Mouse (Mus musculus) heart, postnatal 25 days (tissue): ENCODE results near the gene Cfdp1. TPM values are rescaled to one million over a fixed set of nuclear protein-coding genes. Genes with fewer than 3 reads are reported as not detected.

Source experiments
- DNase-seq: peaks from one replicate; pipeline ENCODE4 v3.0.0; 2022; ENCODE audit warnings: low spot score
- intact Hi-C: fragments of 180-260 bp; cut with DNase I; formaldehyde crosslinking; loops from one replicate; pipeline ENCODE4 v1.15.1; 2025
- total RNA-seq, 2 experiments: library from RNA; stranded (reverse); gene quantifications; 2 replicates each; pipeline ENCODE4 v1.2.3; 2021

Gene Cfdp1
- total RNA-seq, 2 experiments from 2014 or later, result 30.9 to 35.7 TPM

DNA sequence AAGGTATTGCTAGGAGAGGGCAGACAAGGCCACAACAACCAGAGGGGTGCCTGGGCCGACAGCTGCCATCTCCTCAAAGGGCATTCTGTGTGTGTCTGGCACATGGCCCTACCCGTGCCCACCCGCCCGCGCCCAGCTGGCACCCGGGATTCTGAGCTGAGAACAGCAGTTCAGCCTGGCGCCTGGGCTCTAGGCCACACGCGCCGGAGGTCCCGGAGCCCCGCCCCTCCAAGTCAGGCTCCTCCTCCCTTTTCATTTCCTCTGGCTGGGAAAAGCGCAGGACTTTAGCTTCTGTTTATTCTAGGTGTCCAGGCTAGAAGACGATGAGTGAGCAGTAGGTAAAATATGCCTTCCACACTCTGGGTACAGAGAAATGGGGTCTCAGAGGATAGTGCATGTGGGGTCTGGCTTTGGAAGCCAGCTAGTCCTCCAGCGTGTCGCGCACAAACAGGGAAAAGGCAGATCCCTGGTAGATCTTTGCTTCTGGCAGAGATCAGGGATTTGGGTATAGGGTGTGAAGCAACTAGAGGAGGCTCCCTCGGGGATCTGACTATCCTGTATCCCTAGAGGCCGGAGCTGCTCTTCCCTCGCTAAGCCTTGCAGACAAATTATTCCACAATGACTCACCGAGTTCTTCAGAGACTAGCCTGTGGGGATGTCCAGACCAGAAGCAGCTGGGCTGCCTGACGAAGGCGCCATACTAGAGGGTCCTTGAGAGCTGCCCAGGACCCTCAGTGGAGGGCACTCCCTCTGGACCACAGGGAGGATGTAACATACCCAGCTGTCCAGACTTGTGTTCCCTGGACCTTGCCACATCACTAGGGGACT, 108.3 kb downstream of the Cfdp1 start:
- DNase-seq, result no peak
- intact Hi-C loops, result no loop called here

DNA sequence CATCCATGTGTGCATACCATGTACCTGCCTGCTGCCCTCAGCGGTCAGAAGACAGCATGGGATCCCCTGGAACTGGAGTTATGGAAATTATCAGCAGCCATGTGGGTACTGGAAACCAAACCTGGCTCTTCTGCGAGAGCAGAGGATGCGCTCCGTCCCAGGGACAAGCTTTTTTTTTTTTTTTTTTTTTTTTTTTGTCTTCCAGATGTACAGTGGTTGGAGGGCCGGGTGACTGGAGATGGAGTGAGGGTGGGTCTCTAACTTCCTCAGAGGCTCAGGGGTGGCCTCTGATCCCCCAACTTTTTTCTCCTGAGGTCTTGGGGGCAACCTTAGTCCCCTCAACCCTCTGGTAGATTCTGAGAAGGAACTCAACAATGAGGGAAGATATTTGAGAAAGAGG, 109.0 kb downstream of the Cfdp1 start:
- intact Hi-C loops, result no loop called here
- no peak for DNase-seq

DNA sequence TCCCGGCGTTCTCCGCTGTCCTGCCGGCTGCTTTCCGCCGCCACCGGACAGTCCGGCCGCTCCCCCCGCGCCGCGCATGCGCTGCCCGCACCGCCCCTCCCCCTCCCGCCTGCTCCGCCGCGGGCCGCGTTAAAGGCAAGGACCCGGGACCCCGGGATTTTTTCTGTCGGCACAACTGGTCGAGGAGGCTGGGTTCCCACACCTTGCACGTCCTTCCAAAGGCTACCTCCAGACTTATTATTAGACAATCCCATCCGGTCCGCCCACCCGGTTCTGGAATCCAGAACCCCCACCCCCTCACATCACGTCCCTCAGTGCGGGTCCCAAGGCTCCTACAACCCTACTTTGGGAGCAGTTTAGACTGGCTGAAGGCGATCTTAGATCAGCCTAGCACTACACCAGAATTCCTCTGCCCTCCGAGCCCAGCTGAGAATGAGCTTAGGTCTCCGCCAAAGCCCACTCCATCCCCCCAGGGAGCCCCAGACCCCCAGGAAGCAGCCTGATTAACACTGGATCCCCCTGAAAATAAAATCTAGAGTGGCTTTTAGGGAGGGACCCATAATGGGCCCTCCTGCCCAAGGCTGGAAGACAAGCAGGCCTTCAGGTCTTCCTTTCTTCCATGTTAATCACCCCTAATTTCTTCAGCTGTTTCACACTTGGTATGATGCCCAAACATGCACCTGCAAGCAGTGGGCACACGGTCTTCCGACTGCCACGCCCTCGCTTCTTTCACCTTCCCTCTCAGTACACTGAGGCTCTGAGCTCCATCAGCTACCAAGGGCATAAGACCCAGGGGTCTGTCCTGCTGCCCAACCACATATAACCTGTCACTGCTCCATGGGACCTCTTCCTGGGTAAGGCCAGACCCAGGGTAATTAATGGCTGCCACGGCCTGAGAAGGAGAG, 110.0 kb downstream of the Cfdp1 start, which contains the start of gene Bcar1:
Gene Bcar1 (minus strand): TSS at position 18 of the 905 bp plus-strand sequence.
- intact Hi-C loops, result loop anchor here (2.0 kb wide), 1 partner anchor 25 kb away; no protein-coding TSS in a partner anchor
- no peak for DNase-seq

DNA sequence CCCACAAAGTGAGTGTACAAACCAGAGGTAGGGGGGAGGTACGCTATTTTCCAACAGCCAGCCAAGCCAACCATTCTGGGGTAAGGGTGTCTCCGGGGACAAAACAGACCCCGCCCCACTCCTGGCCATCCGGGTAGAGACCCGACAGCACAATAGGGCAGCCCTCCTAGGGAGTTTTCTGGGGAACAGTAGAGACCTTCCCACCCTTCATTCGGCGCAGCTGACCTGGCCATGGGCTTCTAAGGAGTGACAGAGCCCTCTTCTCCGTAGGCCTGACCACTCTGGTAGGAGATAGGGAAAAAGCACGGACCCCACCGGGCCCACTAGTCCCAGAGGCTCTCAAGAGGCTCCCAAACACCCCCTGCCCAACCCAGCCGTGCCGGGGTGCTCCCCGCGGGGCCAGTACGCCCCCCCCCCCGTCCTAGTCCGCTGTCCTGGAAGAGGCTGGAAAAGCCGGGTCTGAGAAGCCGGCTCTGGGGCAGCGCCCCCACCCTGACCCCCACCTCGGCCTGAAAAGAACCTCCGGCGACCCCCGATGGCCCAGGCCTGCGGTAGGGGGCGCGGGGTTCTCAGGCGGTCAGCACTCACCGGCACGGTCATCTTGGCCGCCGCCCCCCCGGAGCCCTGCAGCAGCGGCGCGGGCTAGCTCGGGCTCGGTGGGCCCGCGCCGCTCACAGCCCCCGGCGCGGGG, 110.8 kb downstream of the Cfdp1 start:
- intact Hi-C loops, result loop anchor here (2.0 kb wide), 1 partner anchor 24 kb away; no protein-coding TSS in a partner anchor
- DNase-seq, result no peak

DNA sequence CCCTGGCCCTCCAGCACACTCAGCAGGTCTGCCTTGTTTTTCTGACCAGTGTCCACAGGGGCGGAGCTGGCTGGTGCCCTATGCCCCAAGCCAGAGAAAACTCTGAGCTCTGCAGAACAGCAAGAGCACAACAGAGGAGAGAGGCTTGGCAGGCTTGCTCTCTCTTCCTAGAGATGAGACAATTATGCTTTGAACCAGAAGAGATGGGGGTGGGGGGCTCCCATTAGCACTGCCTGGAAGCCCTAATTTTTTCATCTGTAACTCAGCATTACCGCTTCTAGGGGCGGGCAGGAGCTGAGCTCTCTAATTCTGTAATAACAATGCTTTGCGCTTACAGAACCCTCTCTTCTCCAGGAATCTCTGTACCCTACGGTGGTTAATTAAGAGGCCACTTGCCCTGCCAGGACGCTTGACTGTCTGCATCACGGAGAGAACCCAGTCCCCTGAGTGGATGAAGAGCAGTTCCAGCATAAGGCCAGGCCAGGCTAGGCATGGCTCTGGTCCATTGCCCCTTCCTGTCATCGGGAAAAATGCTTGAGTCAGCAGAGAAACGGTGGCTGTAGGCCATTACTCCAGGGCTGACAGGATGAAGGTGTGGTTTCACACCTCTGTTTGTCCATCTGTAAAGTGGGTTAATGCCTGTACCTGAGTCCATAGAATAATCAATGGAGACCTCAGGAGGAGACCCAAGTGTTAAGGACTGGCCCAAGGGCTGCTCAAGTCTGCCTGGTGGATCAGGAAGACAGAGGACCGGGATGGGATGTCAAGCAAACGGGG, 111.6 kb downstream of the Cfdp1 start:
- DNase-seq, result no peak

DNA sequence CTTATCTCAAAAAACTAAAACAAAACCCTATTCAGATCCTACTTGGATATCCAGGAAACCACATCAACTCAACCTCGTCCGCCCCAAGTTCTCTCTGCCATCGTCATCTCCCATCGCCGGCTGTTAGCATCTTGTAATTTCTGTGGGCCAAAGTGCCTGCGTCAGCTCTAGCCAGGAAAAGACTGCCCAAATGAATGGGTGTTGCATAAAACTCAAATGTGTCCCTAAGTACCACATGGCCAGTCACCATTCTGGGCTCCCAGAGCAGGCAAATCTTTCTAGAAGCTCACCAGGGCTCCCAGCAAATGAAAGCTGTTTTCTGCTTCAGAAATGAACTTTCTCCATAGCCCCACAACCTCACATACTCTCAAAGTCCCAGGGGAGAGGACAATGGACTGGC, 112.5 kb downstream of the Cfdp1 start:
- no peak for DNase-seq
- intact Hi-C loops, result loop anchor here (2.0 kb wide), 1 partner anchor 15 kb away; no protein-coding TSS in a partner anchor

More for the DNA sequence above, 111.6 kb downstream of the Cfdp1 start:
- intact Hi-C loops, result loop anchor here (2.0 kb wide), 1 partner anchor 24 kb away; no protein-coding TSS in a partner anchor

DNA sequence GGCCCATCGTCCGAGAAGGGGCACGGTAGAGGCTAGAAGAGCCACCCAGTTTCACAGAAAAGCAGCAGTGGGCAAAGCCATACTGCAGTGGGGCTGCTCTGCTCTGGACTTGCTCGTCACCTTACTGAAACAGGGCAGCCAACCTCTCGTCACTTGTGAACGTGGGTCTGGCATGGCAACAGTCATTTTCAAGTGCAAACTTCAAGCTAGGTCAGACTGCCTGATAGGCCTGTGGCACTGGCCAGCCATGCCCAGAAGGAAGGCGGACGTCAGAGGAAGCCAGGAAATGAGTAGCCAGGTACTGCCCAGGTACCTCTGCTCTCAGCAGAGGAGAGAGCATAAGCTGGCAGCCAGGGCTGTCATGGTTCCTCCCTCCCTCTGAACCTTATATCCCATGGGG, 113.1 kb downstream of the Cfdp1 start:
- intact Hi-C loops, result loop anchor here (2.0 kb wide), 1 partner anchor 14 kb away; no protein-coding TSS in a partner anchor
- DNase-seq, result no peak

DNA sequence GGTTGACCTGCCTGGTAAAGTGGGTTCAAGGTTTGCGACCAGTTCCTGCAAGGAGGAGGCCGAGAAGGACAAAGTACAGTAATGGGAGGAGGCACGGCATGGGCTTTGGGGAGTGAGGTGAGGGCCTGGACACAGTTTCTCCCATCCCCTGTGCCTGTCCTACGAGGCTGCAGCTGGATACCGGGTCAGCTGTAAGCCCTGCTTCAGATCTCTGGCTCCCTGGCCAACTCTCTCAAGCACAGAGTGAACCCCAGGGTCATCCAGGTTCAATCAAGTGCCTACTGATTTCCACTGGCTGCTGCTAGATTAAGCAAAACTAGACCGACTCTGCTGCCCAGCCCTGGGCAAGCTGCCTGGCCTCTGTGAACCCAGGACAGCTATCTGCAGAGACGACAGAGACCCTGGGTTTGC, 113.8 kb downstream of the Cfdp1 start:
- no peak for DNase-seq
- intact Hi-C loops, result loop anchor here (2.0 kb wide), 1 partner anchor 14 kb away; no protein-coding TSS in a partner anchor

DNA sequence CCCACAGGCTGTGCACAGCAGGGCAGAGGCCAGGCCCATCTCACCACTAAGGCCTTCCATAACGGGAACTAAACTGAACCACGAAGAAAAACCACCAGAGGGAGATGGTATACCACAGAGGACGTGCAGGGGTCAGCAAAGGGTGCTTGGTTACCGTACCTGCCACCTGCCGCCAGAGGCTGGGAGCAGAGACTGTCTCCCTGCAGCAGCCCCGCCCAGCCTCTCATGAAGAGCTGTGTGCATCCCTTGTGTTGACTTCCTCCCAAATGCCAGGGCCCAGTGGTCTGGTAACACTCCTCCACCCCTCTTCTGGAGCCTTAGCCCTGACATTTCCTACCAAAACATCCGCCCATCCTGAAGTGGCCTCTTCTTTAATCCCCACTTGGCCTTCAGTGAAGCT, 114.5 kb downstream of the Cfdp1 start:
- no peak for DNase-seq
- intact Hi-C loops, result loop anchor here (2.0 kb wide), 1 partner anchor 13 kb away; no protein-coding TSS in a partner anchor

DNA sequence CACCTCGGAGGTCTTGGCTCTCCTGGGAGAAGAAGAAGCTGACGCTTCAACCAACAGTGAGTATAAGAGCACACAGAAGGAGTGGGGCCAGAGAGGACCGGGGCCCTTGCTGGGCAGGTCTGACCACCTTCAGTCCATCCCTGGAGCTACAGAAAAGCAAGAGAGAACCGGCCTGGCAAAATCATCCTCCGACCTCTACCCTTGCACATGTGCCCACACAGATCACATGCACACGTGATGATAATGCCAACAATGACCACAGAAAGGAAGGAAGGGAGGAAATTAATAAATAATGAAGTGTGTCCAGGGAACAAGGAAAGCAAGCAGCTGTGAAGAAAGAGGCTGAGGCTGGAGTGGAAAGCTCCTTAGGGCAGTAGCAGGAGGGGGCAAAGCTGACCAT, 115.2 kb downstream of the Cfdp1 start:
- DNase-seq, result no peak
- intact Hi-C loops, result no loop called here

DNA sequence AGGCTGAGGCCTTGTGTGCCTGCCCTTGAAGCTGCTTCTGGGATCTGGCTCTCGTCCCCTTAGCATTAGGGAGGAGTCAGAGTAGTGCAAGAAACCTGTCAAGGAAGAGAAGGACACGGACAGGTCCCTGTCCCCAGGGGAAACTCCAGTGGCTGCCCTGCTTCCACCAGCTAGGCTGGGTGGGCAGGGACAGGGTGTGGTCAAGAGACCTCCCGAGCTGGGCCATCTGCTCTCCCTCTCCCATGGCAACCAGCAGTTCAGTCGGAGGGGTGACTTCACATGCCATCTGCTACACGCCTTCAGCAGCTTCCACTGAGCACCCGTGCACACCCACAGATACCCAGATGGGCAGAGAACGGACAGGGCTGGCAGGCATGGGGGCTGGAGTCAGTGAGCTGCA, 117.8 kb downstream of the Cfdp1 start:
- intact Hi-C loops, result no loop called here
- DNase-seq, result no peak

DNA sequence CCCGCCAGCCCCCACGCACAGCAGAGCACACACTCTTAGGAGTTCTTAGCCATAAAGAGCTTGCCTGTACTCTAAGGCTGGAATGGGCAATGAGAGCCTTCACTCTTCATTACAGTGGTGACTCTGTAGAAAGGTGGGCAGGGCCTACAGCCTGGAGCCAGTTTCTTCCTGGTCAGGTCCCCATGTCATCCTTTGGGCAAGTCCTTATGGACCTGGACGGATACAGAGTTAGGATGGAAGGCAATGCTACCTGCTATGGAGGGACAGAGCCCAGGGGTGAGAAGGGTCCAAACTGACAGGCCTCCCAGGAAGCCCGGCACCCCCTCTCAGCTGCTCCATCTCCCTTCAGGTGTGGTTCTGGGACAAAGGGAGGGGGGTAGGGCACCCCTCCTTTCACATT, 118.3 kb downstream of the Cfdp1 start:
- DNase-seq, result no peak
- intact Hi-C loops, result no loop called here

DNA sequence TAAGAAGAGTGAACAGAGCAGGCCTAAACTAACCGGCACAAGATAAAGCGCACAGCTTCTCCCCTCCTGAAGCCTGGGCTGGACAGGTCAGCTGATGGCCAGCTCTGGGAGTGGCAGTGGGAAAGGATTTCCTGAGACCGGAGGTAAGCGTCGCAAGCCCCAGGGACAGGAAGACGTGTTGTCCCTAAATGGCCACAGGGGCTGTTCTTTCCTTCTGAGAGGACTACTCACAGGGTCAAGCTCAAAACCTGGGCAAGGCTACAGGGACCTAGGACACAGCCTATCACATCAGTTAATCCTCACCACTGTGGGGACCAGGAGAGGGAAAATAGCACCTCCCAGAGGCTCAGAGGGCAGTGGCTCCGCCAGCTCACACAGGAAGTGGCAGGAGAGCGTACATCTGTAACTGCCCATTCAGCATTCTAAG, 118.7 kb downstream of the Cfdp1 start:
- intact Hi-C loops, result no loop called here
- DNase-seq, result peak; percentile 65

DNA sequence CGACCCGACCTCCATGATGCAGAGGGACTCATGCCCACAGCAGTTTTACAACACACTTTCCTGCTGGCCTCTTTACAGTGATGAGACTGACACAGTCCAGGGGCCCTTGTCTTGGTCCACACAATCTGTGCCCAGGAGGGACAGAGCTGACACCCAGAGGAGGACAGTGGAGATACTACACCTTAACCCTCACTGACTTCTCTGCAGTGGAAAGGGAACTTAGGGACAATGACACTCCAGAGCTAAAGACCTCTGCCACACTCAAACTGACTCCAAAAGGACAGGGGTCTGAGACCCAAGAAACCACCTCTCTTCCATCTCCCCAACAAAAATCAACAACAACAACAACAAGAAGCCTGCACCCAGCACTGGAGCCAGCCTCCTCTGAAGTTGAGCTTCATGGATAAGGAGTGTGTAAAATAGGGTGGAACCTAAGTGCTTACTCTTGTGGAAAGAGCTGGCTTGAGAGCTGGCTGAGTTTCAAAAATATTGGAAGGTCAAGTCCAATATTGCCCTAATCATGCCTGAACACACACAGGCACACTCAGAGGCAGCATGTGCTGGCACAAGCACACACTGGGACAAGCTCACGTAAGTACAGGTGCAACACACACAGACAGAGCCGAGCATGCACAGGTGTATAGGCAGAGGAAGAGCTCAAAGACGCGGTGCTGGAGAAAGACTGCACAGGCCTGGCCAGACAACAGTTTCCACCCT, 119.7 kb downstream of the Cfdp1 start:
- no peak for DNase-seq
- intact Hi-C loops, result no loop called here

DNA sequence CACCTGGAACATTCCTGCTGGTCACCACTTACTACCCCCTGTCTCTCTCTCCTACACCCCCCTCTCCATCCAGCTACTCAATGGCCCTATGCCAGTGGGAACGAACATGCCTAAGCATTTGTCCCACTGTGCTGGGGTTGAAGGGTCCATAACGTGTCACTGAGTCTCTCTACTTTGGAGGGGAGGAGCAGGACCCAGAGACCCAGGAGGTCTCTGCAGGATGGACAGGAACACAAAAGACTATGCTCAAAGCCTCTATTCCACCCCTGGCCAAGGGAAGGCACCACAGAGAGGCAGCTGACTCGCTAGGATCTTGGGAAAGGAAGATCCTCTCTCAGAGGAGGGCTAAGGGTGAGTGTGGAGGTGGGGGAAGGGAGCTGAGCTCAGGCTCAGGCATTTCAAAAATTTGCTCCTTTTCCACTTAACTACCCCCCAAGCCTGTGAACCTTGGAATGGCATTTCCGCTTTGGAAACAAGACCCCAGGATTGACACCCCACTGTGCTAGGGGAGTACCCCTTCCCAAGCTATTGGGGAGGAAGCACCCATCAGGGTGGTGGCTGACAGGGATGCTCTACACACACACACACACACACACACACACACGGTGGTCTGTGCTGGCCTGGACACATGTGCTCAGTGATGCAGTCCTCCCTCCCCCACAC, 120.4 kb downstream of the Cfdp1 start:
- DNase-seq, result no peak
- intact Hi-C loops, result no loop called here

DNA sequence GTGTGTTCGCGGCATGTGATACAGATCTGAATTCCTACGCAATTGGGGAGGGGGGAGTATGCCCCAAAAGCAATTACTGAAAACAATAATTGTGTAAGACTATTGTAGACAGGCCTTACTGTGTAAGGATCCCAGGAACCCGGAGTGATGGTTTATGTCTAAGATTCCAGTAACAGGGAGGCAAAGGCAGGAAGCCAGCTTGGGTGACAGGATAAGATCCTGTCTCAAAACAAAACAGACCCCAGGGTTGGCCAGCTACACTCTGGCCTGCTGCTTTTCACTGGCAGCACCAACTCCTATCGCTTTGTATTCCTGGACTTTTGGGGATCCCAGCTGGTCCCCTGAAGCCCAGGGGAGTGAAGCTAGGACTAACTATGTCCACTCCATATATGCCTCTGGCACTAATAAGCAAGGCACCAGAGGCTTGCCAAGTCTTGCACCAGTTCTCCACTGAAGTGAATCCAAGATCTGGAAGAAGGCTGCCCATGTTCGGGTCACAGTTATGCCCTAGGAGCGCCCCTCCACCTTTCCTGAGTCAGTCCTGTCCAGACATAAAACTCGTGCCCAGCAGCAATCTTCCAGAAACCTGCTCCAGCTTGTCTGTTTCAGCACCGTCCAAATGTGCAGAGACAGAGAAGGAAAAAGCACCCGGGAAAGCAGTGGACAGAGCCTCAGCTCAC, 121.5 kb downstream of the Cfdp1 start:
- intact Hi-C loops, result no loop called here
- no peak for DNase-seq

DNA sequence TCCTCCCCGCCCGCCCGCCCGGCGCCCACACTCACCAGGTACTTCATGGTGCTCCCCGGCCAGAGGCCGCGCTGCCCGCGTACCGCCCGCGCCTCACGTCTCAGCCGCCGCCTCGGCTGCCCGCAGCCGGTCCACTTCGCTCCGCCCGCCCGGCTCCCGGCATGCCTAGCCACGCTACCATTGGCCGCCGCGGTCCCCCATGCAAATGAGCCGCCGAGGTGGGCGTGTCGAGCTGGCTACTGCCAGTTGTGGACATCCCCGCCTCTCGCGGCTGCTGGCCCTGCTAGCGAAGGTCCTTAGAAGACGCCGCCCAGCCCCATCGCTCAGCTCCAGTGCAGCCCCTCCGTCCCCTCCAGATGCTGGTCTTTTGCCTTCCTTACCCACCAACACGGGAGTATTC, 122.1 kb downstream of the Cfdp1 start:
- intact Hi-C loops, result no loop called here

More for the DNA sequence above, 122.1 kb downstream of the Cfdp1 start:
- DNase-seq, result peak; percentile 97
